Mouse (Mus musculus) neutrophil, adult 59 days (primary cell): ENCODE results near the gene Fchsd2. TPM values are rescaled to one million over a fixed set of nuclear protein-coding genes. Genes with fewer than 3 reads are reported as not detected.

ENCODE experiments used
- total RNA-seq, 2 experiments: library from RNA; stranded (reverse); gene quantifications; 1 replicate in 1 of 2; 2 replicates in 1 of 2; pipeline ENCODE4 v1.2.4; 2023

Fchsd2 gene
- 10 to 100 TPM; 18.6 to 21.0 TPM for total RNA-seq

DNA sequence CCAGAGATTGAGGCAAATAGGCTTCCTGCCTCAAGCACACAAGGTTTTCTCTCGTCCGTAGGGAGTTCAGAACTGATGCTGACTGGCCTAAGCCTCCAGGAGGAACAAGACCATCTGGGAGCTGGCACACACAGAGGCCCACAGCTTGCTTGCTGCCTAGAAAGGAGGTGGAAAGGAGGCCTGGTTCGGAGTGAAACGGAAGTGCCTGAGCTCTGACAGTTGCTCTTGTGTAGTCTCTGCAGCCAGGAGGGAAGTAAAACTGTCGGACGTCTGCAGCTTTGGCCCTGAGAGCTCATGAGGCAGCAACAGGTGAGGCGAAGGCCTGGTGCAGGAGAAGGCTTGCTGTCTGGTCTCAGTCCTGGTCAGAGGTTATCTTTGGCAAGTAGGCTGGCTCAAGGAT is at the start of gene Fchsd2:
Fchsd2 (plus strand) TSS at position 246 of the 400 bp plus-strand sequence.

GRCm38 (mm10) chr7:101301881-101302456 is 209.3 kb downstream of the Fchsd2 start, which contains the start of gene Atg16l2:
Atg16l2 (minus strand) TSS chr7:101302251.

GRCm38 (mm10) chr7:101317014-101317413 is 224.4 kb downstream of the Fchsd2 start, which contains the start of gene Stard10:
Stard10 (plus strand) TSS chr7:101317086.

Other genes with a start within 250 kb of the Fchsd2 start
- 10 to 100 TPM; 69.3 to 73.7 TPM for gene Relt, start 229.4 kb upstream of the Fchsd2 start, total RNA-seq
- gene Arhgef17, start 160.8 kb upstream of the Fchsd2 start, total RNA-seq, result under 1 TPM; 0.46 to 0.67 TPM
- gene P2ry6, start 118.2 kb upstream of the Fchsd2 start, total RNA-seq, result 1 to 10 TPM; 6.0 to 7.4 TPM
- gene P2ry2, start 80.0 kb upstream of the Fchsd2 start, total RNA-seq, result 10 to 100 TPM; 10.8 to 17.5 TPM
- gene Atg16l2, start 209.4 kb downstream of the Fchsd2 start, total RNA-seq, result 10 to 100 TPM; 77.9 to 81.6 TPM
- 10 to 100 TPM; 12.5 to 19.7 TPM for gene Stard10, start 224.2 kb downstream of the Fchsd2 start, total RNA-seq